Mouse (Mus musculus) thymus, postnatal 25 days (tissue): ENCODE data around the gene Banp.

Source experiments
- DNase-seq: peaks from one replicate; pipeline ENCODE4 v3.0.0; 2022

The Banp gene

DNA sequence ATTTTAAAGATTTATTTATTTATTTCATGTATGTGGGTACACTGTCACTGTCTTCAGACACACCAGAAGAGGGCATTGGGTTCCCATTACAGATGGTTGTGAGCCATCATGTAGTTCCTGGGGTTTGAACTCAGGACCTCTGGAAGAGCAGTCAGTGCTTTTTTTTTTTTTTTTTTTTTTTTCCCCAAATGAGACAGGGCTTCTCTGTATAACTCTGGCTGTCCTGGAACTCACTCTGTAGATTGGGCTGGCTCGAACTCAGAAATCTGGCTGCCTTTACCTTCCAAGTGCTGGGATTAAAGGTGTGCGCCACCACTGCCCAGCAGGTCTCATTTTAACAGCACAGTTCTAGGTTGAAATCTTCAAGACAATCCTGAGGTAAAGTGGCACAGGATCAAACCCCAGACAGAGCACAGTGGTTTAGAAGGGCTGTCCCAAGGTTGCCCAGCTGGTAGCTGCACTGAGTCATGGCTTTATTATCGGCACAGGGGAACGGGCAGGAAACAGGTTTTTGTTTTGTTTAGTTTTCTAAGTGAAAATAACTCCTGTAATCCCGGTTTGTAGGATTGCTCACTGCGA, at the start of gene Banp:
TSS of gene Banp (plus strand) at position 529 of the 579 bp plus-strand sequence.
- no peak for DNase-seq

DNA sequence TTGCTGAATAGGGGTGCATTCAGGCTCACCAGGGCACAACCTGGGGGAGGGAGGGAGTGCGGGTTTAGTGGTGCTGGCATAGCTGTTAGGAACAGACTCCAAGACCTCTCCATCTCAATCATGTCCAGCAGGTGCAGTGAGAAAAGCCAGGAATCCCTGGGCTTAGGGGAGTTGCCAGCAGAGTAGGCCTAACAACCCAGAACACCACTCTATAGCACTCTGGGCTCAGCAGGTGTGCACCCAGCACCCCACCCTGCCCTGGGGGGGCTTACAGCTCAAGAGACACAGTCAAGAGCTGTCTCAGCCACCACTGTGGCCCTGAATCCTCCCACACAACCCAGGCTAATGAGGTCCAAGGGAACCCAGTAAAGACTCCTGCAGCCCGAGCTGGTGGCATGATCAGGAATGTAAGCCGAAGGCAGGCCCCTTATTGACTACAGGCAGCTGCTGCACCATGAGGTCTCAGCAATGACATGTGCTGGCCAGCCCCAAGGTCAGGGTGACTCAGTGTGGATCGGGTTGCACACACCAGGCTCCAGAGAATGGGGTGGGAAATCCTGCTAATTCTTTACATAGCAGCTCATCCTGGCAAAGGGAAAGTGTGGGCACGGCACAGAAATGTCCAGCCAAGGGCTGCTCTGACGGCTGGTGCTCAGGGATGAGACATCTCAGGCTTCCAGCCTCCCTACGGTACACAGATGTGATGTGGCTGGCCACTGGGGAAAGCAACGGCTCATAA, 47.9 kb upstream of the Banp start:
- no peak for DNase-seq

DNA sequence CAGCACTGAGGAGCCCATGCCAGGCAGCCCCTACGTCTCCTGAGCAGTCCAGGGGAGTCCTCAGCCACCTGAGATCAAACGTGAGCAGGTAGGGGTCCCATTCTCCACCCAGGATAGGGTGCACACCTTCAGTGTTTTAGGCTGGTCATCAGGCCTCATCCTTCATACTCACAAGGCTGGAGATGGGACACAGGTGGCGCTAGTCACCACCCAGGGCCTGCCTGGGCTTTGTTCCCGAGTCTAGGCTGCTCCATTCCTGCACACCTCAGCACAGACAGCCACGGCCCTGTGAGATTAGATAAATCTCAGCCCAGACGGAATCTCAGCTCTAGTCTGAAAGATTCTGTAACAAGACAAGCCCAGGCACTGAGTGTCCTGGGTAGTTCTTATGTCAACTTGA, 45.6 kb upstream of the Banp start:
- no peak for DNase-seq

DNA sequence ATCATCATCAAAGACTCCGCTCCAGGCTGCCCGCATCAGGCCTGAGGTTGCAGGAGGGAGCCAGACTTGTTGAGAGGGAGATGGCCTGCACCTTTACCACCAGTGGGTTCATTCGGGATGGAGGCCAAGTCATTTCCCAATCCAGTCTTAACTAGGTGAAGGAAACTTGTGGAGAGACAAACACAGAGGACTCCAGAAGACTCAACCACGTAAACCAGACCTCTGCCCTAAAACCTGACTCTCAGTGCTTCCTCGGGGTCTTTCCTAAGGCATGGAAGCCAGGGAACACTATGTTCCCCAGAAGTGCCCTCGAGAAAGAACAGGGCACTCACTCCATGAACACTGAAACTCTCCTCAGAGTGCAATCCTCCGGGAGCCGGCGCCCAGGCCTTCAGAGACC, 44.6 kb upstream of the Banp start:
- no peak for DNase-seq

DNA sequence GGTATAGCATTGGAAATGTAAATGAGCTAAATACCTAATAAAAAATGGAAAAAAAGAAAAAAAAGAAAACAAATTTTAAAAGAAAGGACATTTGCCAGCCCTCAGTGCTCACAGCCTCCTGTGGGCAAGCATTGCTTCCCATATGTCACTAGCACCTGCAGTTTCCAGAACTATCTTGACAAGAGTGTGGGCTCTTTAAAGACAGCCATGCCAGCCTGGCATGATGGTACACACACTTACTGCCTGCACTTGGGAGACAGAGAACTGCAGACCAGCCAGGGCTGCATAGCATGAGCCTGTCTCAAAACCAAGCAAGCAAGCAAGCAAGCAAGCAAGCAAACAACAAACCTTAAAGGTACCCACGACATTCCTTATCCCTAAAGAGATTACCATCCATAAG, 44.1 kb upstream of the Banp start:
- no peak for DNase-seq

DNA sequence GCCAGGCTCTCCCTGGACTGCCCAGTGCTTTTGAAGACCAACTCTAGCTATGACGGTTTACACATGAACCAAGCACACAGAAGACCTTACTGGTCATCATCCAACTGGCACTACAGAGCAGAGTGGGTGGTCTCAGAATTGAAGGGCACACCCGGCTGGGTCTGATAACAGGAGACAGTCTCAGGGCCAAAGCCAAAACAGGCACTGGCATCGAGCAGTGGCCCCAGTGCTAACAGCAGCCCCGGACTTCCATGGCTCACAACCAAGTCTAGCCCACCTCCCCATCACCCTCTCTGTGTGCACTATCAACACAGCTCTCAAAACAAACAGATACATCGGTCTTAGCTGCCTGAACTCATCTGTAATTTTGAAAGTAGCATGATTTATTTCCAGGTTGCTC, 43.7 kb upstream of the Banp start:
- DNase-seq: no peak

DNA sequence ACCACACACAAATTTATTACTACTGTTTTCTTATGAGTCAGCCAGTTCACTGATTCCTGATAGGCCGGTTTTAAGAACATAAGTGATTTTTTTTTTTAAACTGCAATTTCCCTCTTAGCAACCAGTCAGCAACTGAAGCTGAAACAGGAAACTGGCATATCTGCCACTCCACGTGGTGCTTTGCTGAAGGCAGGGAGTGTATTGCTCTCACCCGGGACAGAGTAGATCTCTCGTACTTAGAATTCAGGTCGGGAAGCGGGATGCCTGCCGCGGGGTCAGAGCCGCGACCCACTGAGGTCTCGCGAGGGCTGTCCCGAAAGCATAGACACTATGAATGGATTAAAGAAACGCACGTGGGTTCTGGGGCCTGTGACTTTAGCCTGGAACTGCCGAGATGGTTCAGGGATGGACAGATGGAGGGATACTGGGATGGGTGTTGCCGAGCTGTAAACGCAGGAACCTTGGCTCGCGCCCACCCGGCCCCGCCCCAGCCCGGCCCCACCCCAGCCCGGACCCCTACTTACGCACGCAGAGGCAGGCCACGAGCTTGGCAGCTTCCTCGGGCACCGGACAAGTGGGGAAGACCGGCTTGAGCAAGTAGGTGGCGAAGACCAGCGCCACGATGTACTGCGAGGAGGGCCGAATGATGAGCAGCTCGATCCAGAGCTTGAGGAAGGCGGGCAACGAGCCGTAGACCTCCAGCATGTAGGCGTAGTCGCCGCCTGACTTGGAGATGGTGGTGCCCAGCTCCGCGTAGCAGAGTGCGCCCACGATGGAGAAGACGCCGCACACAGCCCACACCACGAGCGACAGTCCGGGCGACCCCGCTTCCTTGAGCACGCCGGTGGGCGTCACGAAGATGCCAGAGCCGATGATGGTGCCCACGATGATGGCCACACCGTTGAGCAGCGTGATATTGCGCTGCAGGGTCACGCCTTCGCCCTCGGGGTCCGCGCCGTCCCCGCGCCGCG, 42.7 kb upstream of the Banp start:
- DNase-seq: peak; percentile 26

DNA sequence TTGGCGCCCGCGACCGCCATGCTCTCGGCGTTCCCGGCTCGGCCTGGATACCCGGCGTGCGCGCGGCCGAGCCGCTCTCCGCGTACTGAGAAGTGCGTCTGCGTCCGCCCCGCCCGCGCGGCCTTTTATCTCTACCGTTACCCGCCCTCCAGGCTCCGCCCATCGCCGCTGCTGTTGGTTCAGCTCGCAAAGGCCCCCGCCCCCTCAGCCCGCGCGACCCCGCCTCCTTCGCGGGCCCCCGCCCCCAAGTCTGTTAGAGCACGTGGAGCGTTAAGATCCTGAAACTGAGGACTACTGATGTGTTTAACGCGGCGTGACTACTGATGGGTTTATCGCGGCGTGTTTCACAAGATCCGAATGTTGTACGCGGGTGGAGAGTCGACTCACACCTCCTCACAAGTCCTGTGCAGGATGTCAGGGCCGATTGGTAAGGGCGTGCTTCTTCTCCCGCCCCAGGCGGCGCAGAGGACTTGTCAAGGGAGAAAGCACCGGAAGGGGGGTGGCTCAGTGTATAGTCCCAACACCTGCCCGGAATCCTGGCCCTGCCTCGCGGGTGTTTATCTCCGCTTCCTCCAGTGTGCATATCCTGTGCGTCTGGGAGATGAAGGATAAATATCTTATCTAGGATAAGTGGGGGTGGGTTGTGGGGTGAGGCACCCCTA, 41.8 kb upstream of the Banp start, which contains the start of gene Slc7a5:
TSS of gene Slc7a5 (minus strand) at position 108 of the 662 bp plus-strand sequence.
- DNase-seq: peak; percentile 98

DNA sequence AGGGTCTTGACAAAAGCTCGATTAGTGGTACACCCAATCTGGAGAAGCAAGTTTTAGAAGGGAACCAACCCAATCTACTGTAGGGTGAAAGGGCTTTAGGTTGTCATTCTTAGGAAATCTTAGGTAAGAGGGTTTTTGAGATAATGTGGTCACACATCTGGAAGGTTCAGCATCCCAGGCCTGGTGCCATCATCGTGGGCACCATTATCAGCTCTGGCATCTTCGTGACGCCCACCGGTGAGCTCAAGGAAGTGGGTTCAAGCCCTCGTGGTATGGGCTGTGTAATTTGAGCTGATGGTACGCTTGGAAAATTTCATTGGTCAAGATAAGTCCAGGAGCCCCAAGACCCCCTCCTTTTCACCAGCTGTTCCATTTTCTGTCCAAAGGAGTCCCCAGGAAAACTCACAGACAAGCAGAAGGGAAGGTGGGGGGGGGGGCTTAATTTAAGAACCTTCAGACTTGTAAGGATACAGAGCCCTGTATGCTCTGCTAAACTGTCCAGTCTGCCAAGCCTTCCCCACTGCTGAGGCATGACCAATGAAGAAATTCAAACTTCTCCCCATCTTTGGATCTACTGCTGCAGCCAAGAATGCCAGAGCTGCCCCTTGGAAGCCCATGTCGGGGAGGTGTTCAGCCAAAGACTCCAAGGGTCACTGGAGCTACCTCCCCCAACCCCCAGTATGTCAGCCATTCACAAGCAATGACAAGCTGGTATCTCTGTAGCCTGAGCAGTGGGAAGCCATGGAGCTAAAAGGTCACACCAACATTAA, 41.0 kb upstream of the Banp start:
- DNase-seq: no peak

DNA sequence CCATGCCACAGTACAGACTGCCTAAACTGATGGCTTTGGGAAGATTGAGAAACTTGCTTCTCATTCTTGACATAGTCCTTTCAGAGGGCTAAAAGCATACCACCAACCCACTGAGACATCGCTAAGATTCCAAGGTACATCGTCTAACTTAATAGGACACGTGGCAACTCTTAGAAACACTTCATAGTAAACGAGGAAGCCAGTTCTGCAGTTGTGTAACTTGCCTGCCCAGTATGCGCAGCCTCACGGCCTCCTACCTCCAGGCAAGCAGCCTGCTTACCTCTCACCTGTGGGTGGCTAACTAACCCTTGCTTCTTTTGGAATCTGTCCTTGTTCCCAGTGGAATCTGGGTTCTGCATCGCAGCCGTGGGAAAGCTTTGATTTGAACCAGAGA, 40.4 kb upstream of the Banp start:
- DNase-seq: no peak

DNA sequence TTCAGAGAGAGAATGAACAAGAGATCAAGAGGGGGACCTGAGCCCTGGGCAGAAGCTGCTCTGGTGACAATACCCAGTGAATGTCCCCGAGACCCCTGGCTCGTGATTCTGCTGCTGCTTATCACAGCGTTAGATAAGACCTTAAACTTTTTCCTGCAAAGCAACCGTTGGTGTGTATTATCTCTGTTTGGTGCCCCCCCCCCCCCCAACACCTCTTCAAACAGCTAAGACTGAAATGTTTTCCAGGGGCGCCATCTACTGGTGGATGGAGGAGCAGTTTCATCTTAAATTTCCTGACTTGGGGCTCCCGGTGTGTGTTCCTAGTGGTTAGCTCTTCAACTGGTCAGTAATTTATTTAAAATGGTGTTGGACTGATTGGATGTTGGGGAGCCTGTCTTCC, 39.9 kb upstream of the Banp start:
- peak; percentile 81 for DNase-seq

DNA sequence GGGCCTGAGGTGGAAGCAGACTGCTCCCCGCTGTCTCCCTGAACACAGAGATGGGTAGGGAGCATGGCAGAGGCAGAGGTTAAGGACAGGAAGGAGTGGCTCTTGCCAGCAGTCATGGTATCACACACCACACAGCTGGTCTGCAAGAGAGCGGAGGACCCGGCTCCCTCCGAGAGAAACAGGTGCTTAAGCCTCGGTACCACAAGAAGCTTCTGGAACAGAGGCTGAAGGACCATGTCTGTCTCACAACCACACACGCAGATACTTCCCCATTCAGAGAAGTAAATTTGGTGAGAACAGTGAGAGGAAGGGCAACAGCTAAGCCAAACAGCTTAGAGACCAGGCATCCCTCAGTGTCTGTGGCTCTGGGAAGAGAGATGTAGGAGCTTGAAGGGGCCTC, 38.1 kb upstream of the Banp start:
- DNase-seq: no peak

DNA sequence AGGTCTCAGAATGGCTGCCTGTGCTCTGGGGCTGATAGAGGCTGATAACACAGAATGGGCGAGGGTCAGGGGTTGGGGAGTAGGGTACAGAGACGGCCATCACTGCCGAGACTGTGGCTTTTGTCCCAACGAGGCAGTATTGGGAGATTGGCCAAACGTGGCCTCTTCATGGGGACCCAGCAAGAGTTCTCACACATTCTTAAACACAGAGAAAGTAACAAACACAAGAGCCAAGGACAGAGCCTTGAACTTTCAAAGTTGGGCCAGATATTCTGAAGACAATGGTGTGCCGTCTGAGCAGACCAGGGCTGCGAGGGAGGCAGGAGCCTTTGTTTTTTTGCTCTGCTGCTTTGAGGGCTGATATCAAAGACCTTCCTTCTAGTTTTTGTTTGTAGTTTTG, 37.6 kb upstream of the Banp start:
- DNase-seq: no peak

DNA sequence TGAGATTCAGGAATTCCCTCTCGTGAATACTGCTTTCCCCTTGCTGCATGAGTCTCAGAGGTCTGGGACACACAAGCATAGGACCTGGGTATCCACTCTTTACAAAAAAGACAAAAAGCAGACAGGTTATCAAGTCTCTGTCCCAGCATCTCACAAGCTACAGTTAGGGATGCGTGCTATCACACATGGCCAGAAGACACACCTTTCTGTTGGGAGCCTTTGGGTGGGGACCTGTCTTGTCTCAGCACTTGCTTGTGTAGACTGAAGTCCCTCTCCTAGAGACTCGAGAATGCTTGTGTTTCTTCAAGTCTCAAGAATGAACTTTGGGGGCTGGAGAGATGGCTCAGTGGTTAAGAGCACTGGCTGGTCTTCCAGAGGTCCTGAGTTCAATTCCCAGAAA, 36.7 kb upstream of the Banp start:
- DNase-seq: no peak

DNA sequence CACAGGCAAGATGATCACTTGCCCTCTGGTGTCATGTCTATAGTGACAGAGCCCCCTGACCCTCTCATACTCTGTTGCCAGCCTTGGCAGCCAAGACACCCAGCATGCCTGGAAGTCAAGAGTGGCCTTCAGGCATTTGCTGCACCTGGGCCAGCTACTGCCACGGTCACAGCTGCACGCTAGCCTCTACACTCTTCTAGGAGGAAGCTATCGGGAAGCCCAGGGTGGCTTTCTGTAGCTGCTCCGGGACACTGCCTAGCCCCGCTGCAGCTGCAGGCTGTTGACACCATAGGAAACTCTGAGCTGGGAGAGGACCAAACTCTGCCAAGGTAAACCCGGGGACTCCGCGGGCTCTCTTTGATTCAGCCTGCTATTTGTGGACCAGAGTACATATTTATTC, 36.2 kb upstream of the Banp start:
- DNase-seq: no peak

DNA sequence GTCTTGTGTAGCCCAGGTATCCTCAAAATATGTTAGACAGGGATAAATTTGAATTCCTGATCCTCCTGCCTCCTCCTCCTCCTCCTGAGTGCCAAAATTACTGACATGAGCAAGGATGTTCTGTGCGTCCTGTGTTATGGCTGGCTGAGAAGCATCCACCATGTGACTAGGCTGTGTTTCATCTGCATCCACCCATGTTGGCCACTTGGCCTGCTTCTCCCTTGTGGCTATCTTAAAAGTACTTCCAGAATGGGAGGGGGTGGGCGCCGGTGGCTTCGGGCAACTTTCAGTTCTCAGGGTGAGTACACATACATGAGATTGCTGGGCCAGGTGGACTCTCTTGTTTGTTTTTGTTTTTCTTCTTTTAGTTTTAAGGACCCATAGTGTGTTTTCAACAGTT, 30.4 kb upstream of the Banp start:
- no peak for DNase-seq

DNA sequence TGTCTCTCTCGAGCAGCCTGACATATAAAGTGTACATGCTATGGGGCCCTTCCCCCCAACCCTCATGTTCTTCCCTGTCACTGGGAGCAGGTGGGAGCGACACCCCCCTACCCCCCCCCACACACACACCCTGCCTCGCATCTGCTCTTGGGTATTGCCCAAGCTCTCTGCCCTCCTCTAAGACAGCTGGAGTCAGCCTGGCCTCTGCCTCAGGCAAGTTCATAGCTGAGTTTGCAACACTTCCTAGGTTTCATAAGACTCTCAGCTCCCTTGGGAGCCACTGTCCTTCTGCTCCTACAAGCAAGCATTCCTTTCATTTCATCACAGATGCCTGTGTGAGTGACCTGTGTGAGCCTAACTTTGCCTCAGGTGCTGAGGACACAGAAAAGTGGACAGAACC, 29.8 kb upstream of the Banp start:
- no peak for DNase-seq

DNA sequence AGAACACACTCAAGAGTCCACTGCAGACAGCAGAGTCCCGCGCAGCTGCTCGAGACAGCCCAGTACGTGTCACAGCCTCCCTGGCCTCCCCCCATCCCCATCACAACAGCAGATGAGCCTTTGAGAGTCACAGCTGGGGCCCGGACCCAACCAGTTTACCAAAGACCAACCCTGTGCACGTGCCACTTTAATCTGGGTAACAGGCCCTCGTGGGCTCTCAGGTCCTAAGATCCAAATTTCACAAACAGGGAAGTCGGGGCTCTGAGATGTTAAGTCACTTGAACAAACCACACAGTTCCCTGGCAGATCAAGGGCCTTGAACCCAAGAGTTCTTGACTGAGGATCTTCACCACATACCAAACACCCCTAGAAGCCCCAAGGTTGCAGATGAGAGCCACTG, 28.0 kb upstream of the Banp start:
- no peak for DNase-seq

DNA sequence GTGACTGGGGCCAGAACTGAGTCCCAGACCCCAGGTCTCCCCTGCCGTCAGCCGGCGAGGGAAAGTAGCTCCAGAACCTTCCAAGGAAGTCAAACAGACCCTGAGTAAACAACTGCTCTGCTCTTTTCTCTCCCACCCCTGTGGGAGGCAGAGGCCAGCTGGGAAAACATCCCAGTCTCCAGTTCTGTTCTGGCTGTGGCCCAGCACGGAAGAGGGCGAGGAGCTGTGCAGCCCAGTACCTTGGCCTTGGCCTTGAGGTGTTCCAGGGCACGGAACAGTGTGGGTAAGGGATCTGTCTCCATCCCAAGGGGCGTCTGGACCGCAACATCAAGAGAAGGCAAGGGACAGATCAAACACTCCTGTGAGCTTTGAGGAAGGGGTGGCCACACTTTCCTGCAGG, 27.4 kb upstream of the Banp start:
- DNase-seq: no peak

DNA sequence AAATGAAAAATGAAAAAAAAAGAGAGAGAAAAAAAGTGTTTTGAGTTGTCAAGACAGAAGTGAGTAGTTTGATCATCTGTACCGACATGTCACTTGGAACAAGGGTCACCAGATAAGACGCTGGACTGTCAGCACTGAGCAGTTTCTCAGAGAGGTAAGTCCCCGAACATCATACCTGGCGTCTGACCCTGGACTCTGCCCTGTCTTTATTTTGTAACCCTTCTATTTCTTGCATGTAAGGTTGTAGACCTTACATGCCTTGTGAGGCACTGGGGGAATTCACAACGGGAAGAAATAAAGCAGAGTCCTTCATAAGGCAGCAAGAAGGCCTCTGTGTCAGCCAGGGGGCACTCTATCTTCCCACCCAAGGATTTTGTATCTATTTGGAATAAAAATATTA, 24.9 kb upstream of the Banp start:
- no peak for DNase-seq

DNA sequence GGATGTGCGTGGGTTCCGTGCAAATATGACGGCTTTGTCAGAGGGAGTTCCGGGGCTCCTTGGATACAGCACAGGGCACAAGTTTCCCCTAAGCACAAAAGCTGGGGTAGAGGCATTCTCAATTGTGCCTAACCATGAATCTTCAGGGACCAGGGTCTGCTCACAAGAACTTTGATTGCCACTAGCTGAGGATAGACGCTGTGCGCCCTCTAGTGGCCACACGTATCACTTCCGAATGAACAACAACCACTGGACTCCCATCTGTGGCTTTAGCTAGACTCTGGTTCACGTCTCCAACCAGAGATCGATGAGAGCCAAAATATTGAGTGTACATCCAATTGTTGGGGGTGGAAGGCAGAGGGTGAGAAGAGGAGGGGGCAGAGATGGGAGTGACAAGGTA, 23.9 kb upstream of the Banp start:
- DNase-seq: peak; percentile 75

DNA sequence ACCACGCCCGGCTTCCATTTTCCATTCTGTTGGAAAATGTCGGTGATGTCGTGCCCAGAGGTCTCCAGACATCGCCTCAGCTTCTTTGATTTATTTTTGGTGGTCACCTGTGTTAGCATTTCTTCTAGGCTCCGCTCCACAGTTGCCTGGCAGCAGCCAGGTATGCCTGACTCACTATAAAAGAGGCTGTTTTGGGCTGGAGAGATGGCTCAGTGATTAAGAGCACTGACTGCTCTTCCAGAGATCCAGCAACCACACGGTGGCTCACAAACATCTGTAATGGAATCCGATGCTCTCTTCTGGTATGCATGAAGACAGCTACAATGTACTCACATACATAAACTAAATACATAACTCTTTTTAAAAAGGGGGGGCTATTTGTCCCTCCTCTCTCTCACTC, 23.3 kb upstream of the Banp start:
- no peak for DNase-seq

DNA sequence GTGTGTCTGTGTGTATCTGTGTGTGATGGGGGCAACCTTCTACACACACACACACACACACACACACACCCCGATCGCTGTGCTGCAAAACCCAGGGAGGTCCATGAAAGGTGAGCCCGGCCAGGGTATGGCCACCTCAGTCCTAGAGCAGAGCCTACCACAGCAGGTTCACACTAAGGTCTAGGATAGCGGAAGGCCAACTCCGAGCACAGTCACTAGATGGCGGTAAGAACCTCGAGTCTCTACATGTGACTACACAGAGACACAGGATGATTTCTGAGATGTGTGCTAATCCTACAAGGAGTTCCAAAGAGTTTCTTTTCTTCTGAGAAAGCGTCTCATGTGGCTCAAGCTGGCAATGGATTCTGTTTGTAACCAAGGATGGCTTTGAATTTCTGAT, 22.2 kb upstream of the Banp start:
- DNase-seq: peak; percentile 52
